Comparison of ENCODE assay signal across 15 mouse cellular contexts in genomic region chr13:54411656-54412055, GRCm38 (mm10). TPM values are rescaled to one million over a fixed set of nuclear protein-coding genes. Genes with fewer than 3 reads are reported as not detected.
"Had no signal": no experiment of that assay in that cellular context is flagged by ENCODE, and none has a peak within 500 bp of the region (broad histone marks: within the 10 kb centered on the region; RNA-seq: fewer than 3 reads in every experiment).

No protein-coding gene starts in this region.

- DNase-seq: kidney, adult 11 months; kidney, adult 9 months; kidney, postnatal 36 days; lung, postnatal 14 days; right cerebral cortex, postnatal 14 days; thymus, adult 2 months; thymus, postnatal 36 days had no signal

- H3K36me3 ChIP-seq: limb, embryonic 10.5 days; liver, embryonic 12.5 days; lung, embryonic 15.5 days; midbrain, embryonic 12.5 days; neural tube, embryonic 12.5 days; stomach, embryonic 15.5 days had no signal

- ATAC-seq: liver, embryonic 12.5 days had no signal

- H3K27me3 ChIP-seq: liver, embryonic 12.5 days; lung, embryonic 15.5 days; midbrain, embryonic 12.5 days; neural tube, embryonic 12.5 days; stomach, embryonic 15.5 days had no signal

- H3K4me3 ChIP-seq: limb, embryonic 10.5 days; liver, embryonic 12.5 days; lung, embryonic 15.5 days; midbrain, embryonic 12.5 days; neural tube, embryonic 12.5 days; stomach, embryonic 15.5 days had no signal

- H3K9me3 ChIP-seq: limb, embryonic 10.5 days; liver, embryonic 12.5 days; lung, embryonic 15.5 days; midbrain, embryonic 12.5 days; neural tube, embryonic 12.5 days; stomach, embryonic 15.5 days had no signal

- H3K9ac ChIP-seq: liver, embryonic 12.5 days; lung, embryonic 15.5 days; midbrain, embryonic 12.5 days; neural tube, embryonic 12.5 days; stomach, embryonic 15.5 days had no signal

- H3K27ac ChIP-seq: kidney, postnatal 0 days; limb, embryonic 10.5 days; liver, embryonic 12.5 days; lung, embryonic 15.5 days; macrophage; midbrain, embryonic 12.5 days; neural tube, embryonic 12.5 days; stomach, embryonic 15.5 days had no signal

- H3K4me1 ChIP-seq: liver, embryonic 12.5 days had no signal

- H3K4me2 ChIP-seq: liver, embryonic 12.5 days; lung, embryonic 15.5 days; midbrain, embryonic 12.5 days; neural tube, embryonic 12.5 days; stomach, embryonic 15.5 days had no signal

RNA-seq across cellular contexts. Expression of gene Cplx2, which starts 40.5 kb away (rescaled TPM):
- polyA plus RNA-seq: macrophage had no signal
